Mouse (Mus musculus) limb, embryonic 12.5 days (tissue): Measurements from ENCODE around the gene Sh3pxd2a. TPM values are rescaled to one million over a fixed set of nuclear protein-coding genes. Genes with fewer than 3 reads are reported as not detected.

Source experiments
- ATAC-seq: fragments of 200-750 bp; cut with Nextera tagmentation; 2 replicates; pipeline ENCODE4 v1.8.0; 2017; ENCODE audit warnings: low read depth, moderate TSS enrichment; ENCODE audit not compliant: insufficient number of reproducible peaks, insufficient read depth, low FRiP score, low TSS enrichment
- H3K27ac ChIP-seq: fragments of 300-500 bp; sonication (generic); 2 replicates; pipeline ENCODE4 v1.5.1; 2016; ENCODE audit warnings: mild to moderate bottlenecking, moderate library complexity
- H3K27me3 ChIP-seq: fragments of 300-500 bp; sonication (generic); 2 replicates; pipeline ENCODE4 v1.6.1; 2016; ENCODE audit warnings: mild to moderate bottlenecking, moderate library complexity
- H3K36me3 ChIP-seq: fragments of 300-500 bp; sonication (generic); 2 replicates; pipeline ENCODE4 v1.6.1; 2016; ENCODE audit warnings: mild to moderate bottlenecking, moderate library complexity
- H3K4me1 ChIP-seq: fragments of 300-500 bp; sonication (generic); replicated peaks from 2 replicates; pipeline ENCODE4 v1.6.1; 2016
- H3K4me2 ChIP-seq: fragments of 300-500 bp; sonication (generic); 2 replicates; pipeline ENCODE4 v1.6.1; 2016; ENCODE audit warnings: mild to moderate bottlenecking, moderate library complexity
- H3K4me3 ChIP-seq: fragments of 300-500 bp; sonication (generic); replicated peaks from 2 replicates; pipeline ENCODE4 v1.5.1; 2016; ENCODE audit warnings: mild to moderate bottlenecking
- H3K9ac ChIP-seq: fragments of 300-500 bp; sonication (generic); replicated peaks from 2 replicates; pipeline ENCODE4 v1.6.1; 2016; ENCODE audit warnings: mild to moderate bottlenecking, moderate library complexity
- H3K9me3 ChIP-seq: fragments of 300-500 bp; sonication (generic); 2 replicates; pipeline ENCODE4 v1.6.1; 2016; ENCODE audit warnings: mild to moderate bottlenecking, moderate library complexity
- WGBS: fragments of 180-500 bp; shearing (Covaris S2); methylation state at CpG from one replicate; pipeline ENCODE4 v1.1.7; 2016; 5-methylcytosine and 5-hydroxymethylcytosine counted together
- polyA plus RNA-seq: library from polyadenylated mRNA; unstranded; fragments of >200 nt; fragmentation: Nextera tagmentation; extraction: Ambion mirVana; gene quantifications from 2 replicates; pipeline ENCODE4 v1.2.1, GENCODE M21; 2016

The Sh3pxd2a gene
- polyA plus RNA-seq, 1 experiment from 2014 or later = 7.7 TPM

- Histone ChIP-seq H3K9me3 (no peaks in the 10 kb centered on the region), H3K27ac (peak overlapping the region; percentile 99), H3K27me3 (no peaks in the 10 kb centered on the region), H3K9ac (no peak overlapping the region), H3K36me3 (peaks cover 12% of the 10 kb centered on the region), H3K4me2 (no peak overlapping the region), H3K4me3 (no peak overlapping the region), H3K4me1 (peaks cover 90% of the 10 kb centered on the region)
- ATAC-seq = no peak
- 65% methylated on average over 19 of the region's 19 CpGs for WGBS
These were observed 147.7 kb downstream of the Sh3pxd2a start for GRCm38 (mm10) chr19:47316288-47317062.

DNA sequence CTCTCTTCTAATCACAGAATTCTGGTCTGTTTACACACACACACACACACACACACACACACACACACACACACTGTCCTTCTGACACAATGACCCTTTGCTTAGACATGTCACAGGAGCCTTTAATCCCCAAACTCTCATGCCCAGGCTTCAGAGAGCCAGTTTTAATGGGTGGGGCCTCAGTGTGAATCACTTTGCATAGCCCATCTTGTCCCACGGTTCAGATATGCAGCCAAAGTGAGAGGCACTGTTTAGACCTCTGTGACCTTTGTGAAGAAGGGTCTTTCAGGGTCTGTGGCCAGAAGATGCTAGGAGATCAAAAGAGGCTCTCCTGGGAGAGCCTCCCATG, 148.3 kb downstream of the Sh3pxd2a start:
- Histone ChIP-seq H3K9ac (no peak overlapping the region), H3K4me2 (no peak overlapping the region)

DNA sequence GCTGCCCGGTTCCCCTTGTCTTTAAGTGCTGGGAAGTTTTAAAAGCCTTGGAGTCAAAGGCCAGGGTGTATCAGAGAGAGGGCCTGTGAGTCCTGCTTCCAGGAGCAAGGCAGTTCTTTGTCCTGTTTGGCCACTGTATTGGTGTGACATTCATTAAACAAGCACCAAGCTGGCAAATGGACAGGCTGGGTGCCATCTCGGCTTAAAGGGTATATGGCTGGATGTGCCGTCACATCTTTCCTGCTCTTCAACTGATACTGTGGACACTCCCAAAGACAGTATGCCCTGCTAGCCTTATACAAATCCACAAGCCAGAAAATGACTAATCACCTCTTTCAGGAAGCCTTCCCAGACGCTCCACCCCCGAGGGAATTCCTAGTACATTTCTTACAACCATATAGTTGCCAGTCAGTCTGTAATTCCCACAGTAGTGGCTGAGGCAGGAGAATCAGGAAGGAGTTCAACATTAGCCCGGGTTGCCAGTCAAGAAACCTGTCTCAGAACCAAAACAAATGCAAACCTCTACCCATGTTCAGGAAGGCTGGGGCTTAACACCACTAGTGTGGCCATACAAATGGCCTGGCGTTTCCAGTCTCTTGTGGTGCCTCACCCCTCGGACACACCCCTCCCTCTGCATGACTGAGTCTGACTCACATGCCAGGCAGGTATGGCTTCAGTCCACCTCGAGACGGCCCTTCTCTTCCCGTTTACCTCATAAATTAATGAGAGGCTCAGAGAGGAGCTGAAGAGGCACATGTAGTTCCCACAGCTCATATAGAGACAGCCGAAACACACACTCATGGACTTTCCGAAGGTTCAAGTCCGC, 148.9 kb downstream of the Sh3pxd2a start:
- peak overlapping the region; percentile 81 for H3K4me3 ChIP-seq
- 38% methylated on average over 14 of the region's 14 CpGs for WGBS

More for the DNA sequence above, 148.3 kb downstream of the Sh3pxd2a start:
- no peak overlapping the region for H3K4me3 ChIP-seq
- peak overlapping the region; percentile 99 for H3K27ac ChIP-seq
- H3K4me1 ChIP-seq = peaks cover 90% of the 10 kb centered on the region
- ATAC-seq = no peak
- 7% methylated on average over 1 of the region's 1 CpGs for WGBS
- H3K27me3 ChIP-seq = no peaks in the 10 kb centered on the region
- no peaks in the 10 kb centered on the region for H3K9me3 ChIP-seq
- H3K36me3 ChIP-seq = peaks cover 17% of the 10 kb centered on the region

GRCm38 (mm10) chr19:47314076-47314941, 149.9 kb downstream of the Sh3pxd2a start:
- ATAC-seq = peak; percentile 80
- H3K9ac ChIP-seq = peak overlapping the region; percentile 98
- peak overlapping the region; percentile 81 for H3K4me3 ChIP-seq
- peaks cover 32% of the 10 kb centered on the region for H3K36me3 ChIP-seq
- no peaks in the 10 kb centered on the region for H3K27me3 ChIP-seq
- no peaks in the 10 kb centered on the region for H3K9me3 ChIP-seq
- peak overlapping the region; percentile 84 for H3K4me2 ChIP-seq
- H3K4me1 ChIP-seq = peaks cover 79% of the 10 kb centered on the region
- H3K27ac ChIP-seq = peak overlapping the region; percentile 99
- 2% methylated on average over 49 of the region's 49 CpGs for WGBS

More for the DNA sequence above, 148.9 kb downstream of the Sh3pxd2a start:
- H3K27ac ChIP-seq = peak overlapping the region; percentile 99
- peaks cover 86% of the 10 kb centered on the region for H3K4me1 ChIP-seq
- peak overlapping the region; percentile 84 for H3K4me2 ChIP-seq
- peak overlapping the region; percentile 46; the same call in 1 of the 2 replicates for H3K9ac ChIP-seq
- H3K27me3 ChIP-seq = no peaks in the 10 kb centered on the region
- no peaks in the 10 kb centered on the region for H3K9me3 ChIP-seq
- peaks cover 23% of the 10 kb centered on the region for H3K36me3 ChIP-seq
- ATAC-seq = no peak

DNA sequence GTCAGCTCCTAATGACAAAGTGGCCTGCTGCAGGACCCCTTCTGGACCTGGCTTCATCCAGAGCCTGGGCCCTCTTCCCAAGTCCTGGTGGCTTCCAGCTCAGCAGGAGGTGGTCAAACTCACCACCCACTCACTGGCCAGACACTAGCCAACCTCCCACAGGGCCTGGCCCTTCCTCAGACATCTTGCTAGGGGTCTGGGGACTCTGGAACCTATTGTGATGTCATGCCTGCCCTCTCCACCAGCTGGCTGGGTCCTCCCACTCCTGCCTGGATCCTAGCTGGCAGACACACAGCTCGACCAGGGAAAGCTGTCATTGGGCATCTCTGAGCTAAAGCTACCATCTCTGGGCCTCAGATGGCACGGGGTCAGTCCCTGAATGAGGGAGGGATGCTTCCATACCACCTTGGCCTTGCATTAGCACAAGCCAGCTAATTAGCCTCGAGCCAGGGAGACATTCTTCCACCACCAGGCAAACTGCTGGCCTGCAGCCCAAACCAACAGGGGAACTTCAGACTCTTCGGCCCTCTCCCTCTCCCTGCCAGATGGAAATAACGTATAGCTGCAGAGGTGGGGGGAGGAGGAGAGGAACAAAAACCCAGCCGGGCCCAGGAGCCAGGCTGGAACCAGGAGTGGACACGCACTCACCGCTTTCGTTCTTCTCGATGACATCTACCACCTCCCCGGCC, 150.7 kb downstream of the Sh3pxd2a start:
- Histone ChIP-seq H3K4me2 (peak overlapping the region; percentile 84), H3K27ac (peak overlapping the region; percentile 99), H3K9ac (peak overlapping the region; percentile 98), H3K36me3 (peaks cover 39% of the 10 kb centered on the region), H3K9me3 (no peaks in the 10 kb centered on the region), H3K4me1 (peaks cover 79% of the 10 kb centered on the region), H3K4me3 (peak overlapping the region; percentile 81), H3K27me3 (no peaks in the 10 kb centered on the region)
- ATAC-seq = 0 out of 2 replicates have a peak, but pooled peaks have one; percentile 11
- 3% methylated on average over 11 of the region's 11 CpGs for WGBS

DNA sequence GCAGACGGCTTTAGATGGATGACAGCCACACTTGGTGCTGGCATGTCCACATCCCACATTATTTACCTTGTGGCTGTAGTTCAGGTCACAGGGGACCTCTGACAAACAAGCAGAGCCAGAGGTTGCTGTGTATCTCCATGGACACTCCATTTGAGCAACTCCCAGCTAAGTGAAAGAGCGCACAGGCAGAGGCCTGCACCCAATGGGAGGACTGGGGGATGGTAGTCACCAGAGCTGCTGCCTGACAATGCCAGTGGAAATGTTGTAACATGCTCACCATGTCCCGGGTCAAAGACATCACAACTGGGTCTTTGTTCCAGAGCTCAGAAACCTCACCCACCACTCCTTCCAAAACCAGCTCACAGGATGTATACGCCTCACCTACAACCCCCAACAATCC, 153.0 kb downstream of the Sh3pxd2a start:
- H3K4me1 ChIP-seq = peaks cover 57% of the 10 kb centered on the region
- H3K4me3 ChIP-seq = no peak overlapping the region
- 84% methylated on average over 4 of the region's 4 CpGs for WGBS
- ATAC-seq = no peak
- H3K27me3 ChIP-seq = no peaks in the 10 kb centered on the region
- no peak overlapping the region for H3K27ac ChIP-seq
- H3K9ac ChIP-seq = no peak overlapping the region
- no peaks in the 10 kb centered on the region for H3K9me3 ChIP-seq
- peak overlapping the region; percentile 84 for H3K4me2 ChIP-seq
- H3K36me3 ChIP-seq = peaks cover 60% of the 10 kb centered on the region

DNA sequence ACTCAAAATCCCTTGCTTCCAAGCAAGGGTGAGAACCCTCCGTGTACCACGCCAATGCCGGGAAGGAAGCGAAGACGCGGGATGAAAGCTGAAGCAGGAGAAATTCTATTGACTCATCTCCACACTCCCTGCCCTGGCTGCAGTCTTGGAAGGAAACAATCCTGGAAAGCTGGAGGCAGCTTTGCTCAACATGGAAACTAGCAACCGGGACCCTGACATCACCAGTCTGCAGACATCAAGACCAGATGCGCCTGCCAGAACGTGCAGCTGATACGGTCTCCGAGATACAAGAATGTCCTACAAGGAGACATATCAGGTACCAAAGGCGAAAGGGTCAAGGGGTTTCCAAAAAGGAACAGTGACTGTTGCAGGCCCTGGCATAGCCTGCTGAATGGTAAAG, 154.4 kb downstream of the Sh3pxd2a start:
- 94% methylated on average over 12 of the region's 12 CpGs for WGBS
- Histone ChIP-seq H3K4me1 (peaks cover 44% of the 10 kb centered on the region), H3K27me3 (no peaks in the 10 kb centered on the region), H3K27ac (no peak overlapping the region), H3K9ac (no peak overlapping the region), H3K9me3 (no peaks in the 10 kb centered on the region), H3K4me3 (no peak overlapping the region), H3K36me3 (peaks cover 72% of the 10 kb centered on the region), H3K4me2 (no peak overlapping the region)
- ATAC-seq = no peak

DNA sequence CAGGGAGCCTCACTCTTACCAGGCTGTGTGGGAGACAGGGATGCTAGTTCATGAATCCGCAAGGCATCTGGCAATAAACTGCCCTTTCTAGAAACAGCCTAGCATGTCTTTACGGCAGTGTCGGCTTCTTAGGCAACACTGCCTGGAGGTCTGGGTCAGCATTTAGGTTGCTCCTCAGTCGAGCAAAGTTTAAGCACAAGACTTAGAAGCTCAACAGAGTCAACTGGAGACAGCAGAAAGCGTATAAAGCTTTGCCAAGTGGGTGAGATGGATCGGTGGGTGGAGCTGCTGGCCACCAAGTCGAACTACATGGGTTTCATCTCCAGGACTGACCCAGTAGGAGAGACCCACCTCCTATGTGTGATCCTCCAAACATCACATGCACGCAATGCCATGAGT, 157.3 kb downstream of the Sh3pxd2a start:
- no peak overlapping the region for H3K27ac ChIP-seq
- H3K27me3 ChIP-seq = no peaks in the 10 kb centered on the region
- no peak overlapping the region for H3K4me3 ChIP-seq
- H3K36me3 ChIP-seq = peaks cover 93% of the 10 kb centered on the region
- peaks cover 40% of the 10 kb centered on the region for H3K4me1 ChIP-seq
- H3K4me2 ChIP-seq = no peak overlapping the region
- no peaks in the 10 kb centered on the region for H3K9me3 ChIP-seq
- WGBS = 83% methylated on average over 8 of the region's 8 CpGs
- H3K9ac ChIP-seq = no peak overlapping the region
- no peak for ATAC-seq

- ATAC-seq = no peak
- H3K4me1 ChIP-seq = peaks cover 40% of the 10 kb centered on the region
- no peaks in the 10 kb centered on the region for H3K27me3 ChIP-seq
- no peak overlapping the region for H3K27ac ChIP-seq
- H3K4me3 ChIP-seq = no peak overlapping the region
- no peaks in the 10 kb centered on the region for H3K9me3 ChIP-seq
- no peak overlapping the region for H3K9ac ChIP-seq
- no peak overlapping the region for H3K4me2 ChIP-seq
- WGBS = 91% methylated on average over 14 of the region's 14 CpGs
- peaks cover 88% of the 10 kb centered on the region for H3K36me3 ChIP-seq
These were observed 157.9 kb downstream of the Sh3pxd2a start for GRCm38 (mm10) chr19:47306128-47306916.

GRCm38 (mm10) chr19:47305401-47305800, 158.8 kb downstream of the Sh3pxd2a start:
- Histone ChIP-seq H3K4me3 (no peak overlapping the region), H3K27me3 (no peaks in the 10 kb centered on the region), H3K4me2 (no peak overlapping the region), H3K9ac (no peak overlapping the region), H3K4me1 (peaks cover 43% of the 10 kb centered on the region), H3K9me3 (no peaks in the 10 kb centered on the region), H3K36me3 (peaks cover 82% of the 10 kb centered on the region), H3K27ac (no peak overlapping the region)
- no peak for ATAC-seq
- WGBS = 86% methylated on average over 10 of the region's 10 CpGs
